Comparison of ENCODE assay signal across 8 mouse cellular contexts in the genomic region with DNA sequence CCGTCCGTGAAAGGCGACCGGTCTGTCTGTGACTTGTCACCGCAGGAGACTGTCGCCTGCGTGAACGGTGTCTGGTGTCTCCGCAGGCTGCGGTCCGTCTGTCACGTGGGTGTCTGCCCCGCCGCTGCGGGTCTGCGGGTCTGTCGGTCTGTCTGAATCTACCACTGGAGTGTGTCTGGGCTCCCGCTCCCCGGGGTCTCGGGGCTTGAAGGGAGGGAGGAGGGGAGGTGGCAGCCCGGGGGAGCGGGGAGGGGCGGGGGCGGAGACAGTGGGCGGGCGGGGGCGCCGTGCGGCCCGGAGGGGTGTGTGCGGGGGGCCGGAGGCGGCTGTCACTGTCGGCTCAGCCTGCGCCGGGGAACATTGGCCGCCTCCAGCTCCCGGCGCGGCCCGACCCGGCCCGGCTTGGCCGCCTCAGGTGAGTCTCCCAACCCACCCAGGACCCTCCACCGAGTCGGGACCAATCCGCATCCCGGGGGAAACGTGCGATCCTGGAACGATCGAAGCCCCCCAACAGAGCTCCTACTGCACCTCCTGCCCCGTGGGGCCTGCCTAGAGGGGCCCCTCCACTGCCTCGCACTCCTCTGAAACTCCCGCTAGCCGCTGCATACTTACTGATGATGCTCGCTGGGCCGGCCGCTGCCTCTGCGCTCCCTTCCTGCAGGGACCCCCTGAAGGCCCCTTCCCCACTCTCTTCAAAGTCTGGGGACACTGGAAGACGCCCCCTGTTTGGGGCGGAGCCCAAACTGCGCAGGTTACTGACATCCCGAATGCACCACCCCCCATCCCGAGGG. TPM values are rescaled to one million over a fixed set of nuclear protein-coding genes. Genes with fewer than 3 reads are reported as not detected.
DNase-seq lines count a peak whose midpoint lies in the region; ATAC-seq and TF ChIP-seq lines count a peak whose summit lies in the region.

No protein-coding gene starts in this region.

- no peak for TF ChIP-seq POLR2A in thymus, adult 2 months (IDR thresholded peaks at IDR 0.05; ENCODE audit: control insufficient read depth, extremely low read depth, insufficient read depth, low read length, poor library complexity)

- 2% methylated on average over 58 of the region's 65 CpGs for WGBS in thymus, adult 2 months
- WGBS in heart, postnatal 0 days = under 1% methylated on average over 54 of the region's 65 CpGs
- under 1% methylated on average over 52 of the region's 65 CpGs for WGBS in neural tube, embryonic 12.5 days

- no peak overlapping the region for H3K27ac ChIP-seq in thymus, adult 2 months (ENCODE audit: control insufficient read depth, insufficient read depth, low read length)
- H3K27ac ChIP-seq in heart, postnatal 0 days (ENCODE audit: low read depth) = no peak overlapping the region
- no peak overlapping the region for H3K27ac ChIP-seq in neural tube, embryonic 12.5 days

- TF ChIP-seq EP300 in heart, postnatal 0 days (IDR thresholded peaks at IDR 0.05; ENCODE audit: low read depth) = no peak

- peaks cover 23% of the 10 kb centered on the region for H3K4me1 ChIP-seq in thymus, adult 2 months (replicated peaks; ENCODE audit: control insufficient read depth, insufficient read depth, low read length)
- H3K4me1 ChIP-seq in heart, postnatal 0 days (ENCODE audit: control insufficient read depth, insufficient read depth) = peaks cover 20% of the 10 kb centered on the region
- H3K4me1 ChIP-seq in neural tube, embryonic 12.5 days = peaks cover 31% of the 10 kb centered on the region

- H3K36me3 ChIP-seq in thymus, adult 2 months (ENCODE audit: control insufficient read depth, insufficient read depth, low read length) = no peaks in the 10 kb centered on the region
- H3K36me3 ChIP-seq in heart, postnatal 0 days (replicated peaks; ENCODE audit: control insufficient read depth, insufficient read depth, low read length) = no peaks in the 10 kb centered on the region
- no peaks in the 10 kb centered on the region for H3K36me3 ChIP-seq in neural tube, embryonic 12.5 days

- H3K4me3 ChIP-seq in thymus, adult 2 months (ENCODE audit: control insufficient read depth, insufficient read depth, low read length) = peak overlapping the region; percentile 19; the same call in 1 of the 2 replicates
- H3K4me3 ChIP-seq in heart, postnatal 0 days (ENCODE audit: low read depth, low read length) = peak overlapping the region; percentile 46
- H3K4me3 ChIP-seq in neural tube, embryonic 12.5 days = peak overlapping the region; percentile 44

- no peak for TF ChIP-seq CTCF in thymus, adult 2 months (IDR thresholded peaks at IDR 0.05; ENCODE audit: borderline replicate concordance, control insufficient read depth, extremely low read depth, insufficient read depth, low read length, poor library complexity)
- no peak for TF ChIP-seq CTCF in heart, postnatal 0 days (IDR thresholded peaks at IDR 0.05; ENCODE audit: low read depth)

- peak; percentile 70 for DNase-seq in cerebellum, adult 11 months
- peak; percentile 27 for DNase-seq in thymus, adult 2 months
- no peak for DNase-seq in thymus, postnatal 25 days
- no peak for DNase-seq in heart, postnatal 0 days (ENCODE audit: low spot score)
- peak; percentile 65 to 78 for DNase-seq in left cerebral cortex, postnatal 36 days (ENCODE audit: low spot score in 2 of 2)
- no peak for DNase-seq in urinary bladder, postnatal 4 days (ENCODE audit: low spot score in 2 of 2)

- H3K4me2 ChIP-seq in heart, postnatal 0 days (ENCODE audit: low read depth, low read length) = peak overlapping the region; percentile 77
- peak overlapping the region; percentile 95 for H3K4me2 ChIP-seq in neural tube, embryonic 12.5 days (replicated peaks)

- intact Hi-C loops in left cerebral cortex, postnatal 36 days (cut with DNase I) = loop anchor here (2.0 kb wide), 2 partner anchors 19 to 165 kb away; a partner anchor contains a TSS

- peaks cover 18% of the 10 kb centered on the region; the same call in 1 of the 2 replicates for H3K27me3 ChIP-seq in thymus, adult 2 months (ENCODE audit: control insufficient read depth, insufficient read depth, low read length)
- peaks cover 41% of the 10 kb centered on the region for H3K27me3 ChIP-seq in heart, postnatal 0 days (ENCODE audit: control insufficient read depth, insufficient read depth, low read length)
- H3K27me3 ChIP-seq in neural tube, embryonic 12.5 days (replicated peaks) = peaks cover 52% of the 10 kb centered on the region

- H3K9ac ChIP-seq in heart, postnatal 0 days (replicated peaks; ENCODE audit: low read depth, low read length) = peak overlapping the region; percentile 32
- peak overlapping the region; percentile 67 for H3K9ac ChIP-seq in neural tube, embryonic 12.5 days

- H3K9me3 ChIP-seq in heart, postnatal 0 days (replicated peaks; ENCODE audit: control insufficient read depth, low read length) = no peaks in the 10 kb centered on the region
- no peaks in the 10 kb centered on the region for H3K9me3 ChIP-seq in neural tube, embryonic 12.5 days

- ATAC-seq in cerebellum, adult (ENCODE audit: insufficient number of reproducible peaks, low FRiP score, low TSS enrichment) = no peak
- ATAC-seq in heart, postnatal 0 days (ENCODE audit: insufficient read depth, low read depth) = no peak
- no peak for ATAC-seq in neural tube, embryonic 12.5 days (ENCODE audit: low FRiP score, low read depth)

RNA-seq across cellular contexts. Expression of a gene that starts 0.8 kb away (rescaled TPM):
- 90.2 and 97.1 TPM in 2 replicates for polyA plus RNA-seq in thymus, adult 2 months (2012; rRNA removed)
- total RNA-seq in heart, postnatal 0 days (2014; rRNA removed; ENCODE audit: low replicate concordance) = 5.3 and 5.9 TPM in 2 replicates
- polyA plus RNA-seq in heart, postnatal 0 days (2015; fragmentation: Nextera tagmentation; extraction: Ambion mirVana) = 2.3 and 2.8 TPM in 2 replicates
- total RNA-seq in left cerebral cortex, postnatal 36 days (2021) = 10 to 100 TPM; 60.1 to 64.5 TPM
- 20.6 and 23.5 TPM in 2 replicates for polyA plus RNA-seq in neural tube, embryonic 12.5 days (2016; fragmentation: Nextera tagmentation; extraction: Ambion mirVana)

RNA-seq across cellular contexts. Expression of a gene that starts 6.3 kb away (rescaled TPM):
- polyA plus RNA-seq in thymus, adult 2 months (2012; rRNA removed) = 41.1 and 44.1 TPM in 2 replicates
- 4.1 and 5.6 TPM in 2 replicates for total RNA-seq in heart, postnatal 0 days (2014; rRNA removed; ENCODE audit: low replicate concordance)
- polyA plus RNA-seq in heart, postnatal 0 days (2015; fragmentation: Nextera tagmentation; extraction: Ambion mirVana) = 11.5 and 11.9 TPM in 2 replicates
- 10 to 100 TPM; 11.4 to 15.0 TPM for total RNA-seq in left cerebral cortex, postnatal 36 days (2021)
- 11.4 and 11.6 TPM in 2 replicates for polyA plus RNA-seq in neural tube, embryonic 12.5 days (2016; fragmentation: Nextera tagmentation; extraction: Ambion mirVana)

RNA-seq across cellular contexts. Expression of a gene that starts 19.3 kb away (rescaled TPM):
- polyA plus RNA-seq in thymus, adult 2 months (2012; rRNA removed) = 432 and 434 TPM in 2 replicates
- 77.2 and 139 TPM in 2 replicates for total RNA-seq in heart, postnatal 0 days (2014; rRNA removed; ENCODE audit: low replicate concordance)
- 34.9 and 38.0 TPM in 2 replicates for polyA plus RNA-seq in heart, postnatal 0 days (2015; fragmentation: Nextera tagmentation; extraction: Ambion mirVana)
- total RNA-seq in left cerebral cortex, postnatal 36 days (2021) = 100 to 1,000 TPM; 132 to 230 TPM
- polyA plus RNA-seq in neural tube, embryonic 12.5 days (2016; fragmentation: Nextera tagmentation; extraction: Ambion mirVana) = 155 and 167 TPM in 2 replicates

RNA-seq across cellular contexts. Expression of a gene that starts 26.1 kb away (rescaled TPM):
- 25.0 and 28.0 TPM in 2 replicates for polyA plus RNA-seq in thymus, adult 2 months (2012; rRNA removed)
- 44.8 and 46.8 TPM in 2 replicates for total RNA-seq in heart, postnatal 0 days (2014; rRNA removed; ENCODE audit: low replicate concordance)
- 22.9 and 28.6 TPM in 2 replicates for polyA plus RNA-seq in heart, postnatal 0 days (2015; fragmentation: Nextera tagmentation; extraction: Ambion mirVana)
- total RNA-seq in left cerebral cortex, postnatal 36 days (2021) = 1 to 10 TPM; 3.5 to 5.1 TPM
- polyA plus RNA-seq in neural tube, embryonic 12.5 days (2016; fragmentation: Nextera tagmentation; extraction: Ambion mirVana) = 31.7 and 36.2 TPM in 2 replicates

RNA-seq across cellular contexts. Expression of a gene that starts 45.2 kb away (rescaled TPM):
- 37.4 and 39.2 TPM in 2 replicates for polyA plus RNA-seq in thymus, adult 2 months (2012; rRNA removed)
- total RNA-seq in heart, postnatal 0 days (2014; rRNA removed; ENCODE audit: low replicate concordance) = 7.3 and 14.8 TPM in 2 replicates
- polyA plus RNA-seq in heart, postnatal 0 days (2015; fragmentation: Nextera tagmentation; extraction: Ambion mirVana) = 4.0 and 4.5 TPM in 2 replicates
- 10 to 100 TPM; 21.1 to 25.2 TPM for total RNA-seq in left cerebral cortex, postnatal 36 days (2021)
- 24.4 and 25.1 TPM in 2 replicates for polyA plus RNA-seq in neural tube, embryonic 12.5 days (2016; fragmentation: Nextera tagmentation; extraction: Ambion mirVana)

Comparison
In these comparisons a context has a peak if more than half of its experiments do, and no peak if none do; other contexts are left out.
1. DNase-seq: peak in cerebellum, adult 11 months (single experiment), thymus, adult 2 months (single experiment) and left cerebral cortex, postnatal 36 days (2 of 2); none in thymus, postnatal 25 days (single experiment), heart, postnatal 0 days (single experiment) and urinary bladder, postnatal 4 days (0 of 2).
2. Peak in every context shown above with its lines, with median percentiles within 50 percentile points of each other: H3K4me3 ChIP-seq.